Mouse (Mus musculus) lung, embryonic 14.5 days (tissue): Measurements from ENCODE around the gene Armcx1. TPM values are rescaled to one million over a fixed set of nuclear protein-coding genes. Genes with fewer than 3 reads are reported as not detected.
"Not testable (repeated sequence)": the region's sequence is repeated elsewhere in the genome, so short reads cannot be mapped to it uniquely, and the experiment has no call there.

ENCODE experiments used
- ATAC-seq: fragments of 200-750 bp; cut with Nextera tagmentation; 2 replicates; pipeline ENCODE4 v1.8.0; 2017; ENCODE audit warnings: mild to moderate bottlenecking, moderate TSS enrichment, moderate library complexity; ENCODE audit not compliant: insufficient read depth
- DNase-seq: peaks from one replicate; pipeline ENCODE4 v3.0.0-alpha.2; 2015
- H3K27ac ChIP-seq: fragments of 300-500 bp; sonication (generic); 2 replicates; pipeline ENCODE4 v1.5.1; 2014; ENCODE audit warnings: low read depth, mild to moderate bottlenecking, moderate library complexity
- H3K27me3 ChIP-seq: fragments of 300-500 bp; sonication (generic); 2 replicates; pipeline ENCODE4 v1.6.1; 2014; ENCODE audit warnings: low read length, control low read depth; ENCODE audit not compliant: insufficient read depth
- H3K36me3 ChIP-seq: fragments of 300-500 bp; sonication (generic); 2 replicates; pipeline ENCODE4 v1.6.1; 2014; ENCODE audit warnings: control low read depth; ENCODE audit not compliant: insufficient read depth
- H3K4me1 ChIP-seq: fragments of 300-500 bp; sonication (generic); 2 replicates; pipeline ENCODE4 v1.6.1; 2014; ENCODE audit warnings: antibody characterized with exemption, control low read depth; ENCODE audit not compliant: insufficient read depth
- H3K4me2 ChIP-seq: fragments of 300-500 bp; sonication (generic); 2 replicates; pipeline ENCODE4 v1.6.1; 2014; ENCODE audit warnings: mild to moderate bottlenecking
- H3K4me3 ChIP-seq: fragments of 300-500 bp; sonication (generic); 2 replicates; pipeline ENCODE4 v1.5.1; 2014; ENCODE audit warnings: low read depth, low read length
- H3K9ac ChIP-seq: fragments of 300-500 bp; sonication (generic); 2 replicates; pipeline ENCODE4 v1.6.1; 2014
- H3K9me3 ChIP-seq: fragments of 300-500 bp; sonication (generic); 2 replicates; pipeline ENCODE4 v1.6.1; 2016; ENCODE audit warnings: low read depth, low read length, control low read depth
- CTCF ChIP-seq: IDR thresholded peaks from 2 replicates; pipeline ENCODE4 v1.5.1; 2016; ENCODE audit warnings: antibody characterized with exemption, low read depth
- WGBS: fragments of 180-500 bp; shearing (Covaris S2); extraction: QIAGEN DNeasy Blood & Tissue Kit; methylation state at CpG from one replicate; pipeline ENCODE4 v1.1.7; 2014; 5-methylcytosine and 5-hydroxymethylcytosine counted together
- microRNA-seq: library from miRNA; unstranded; fragments of <30 nt; microRNA quantifications from one replicate; pipeline ENCODE4, GENCODE M21; 2016; ENCODE audit warnings: borderline number of aligned reads
- polyA plus RNA-seq: library from polyadenylated mRNA; unstranded; fragments of >200 nt; fragmentation: Nextera tagmentation; extraction: Ambion mirVana; gene quantifications from 2 replicates; pipeline ENCODE4 v1.2.1, GENCODE M21; 2014

Armcx1 gene
- polyA plus RNA-seq, 1 experiment from 2014 or later = 35.7 TPM

GRCm38 (mm10) chrX:134757293-134757995 lies 39.7 kb downstream of the Armcx1 start:
- H3K4me1 ChIP-seq = no peaks in the 10 kb centered on the region
- H3K9me3 ChIP-seq = no peaks in the 10 kb centered on the region
- peak overlapping the region; percentile 58 for H3K4me2 ChIP-seq
- no peaks in the 10 kb centered on the region for H3K36me3 ChIP-seq
- no peak for ATAC-seq
- peak overlapping the region; percentile 48 for H3K4me3 ChIP-seq
- 14% methylated on average over 13 of the region's 13 CpGs for WGBS
- no peak for DNase-seq
- TF ChIP-seq CTCF = no peak
- H3K27me3 ChIP-seq = no peaks in the 10 kb centered on the region
- H3K9ac ChIP-seq = peak overlapping the region; percentile 66
- H3K27ac ChIP-seq = peak overlapping the region; percentile 82; the same call in 1 of the 2 replicates

- not testable (repeated sequence) for H3K27me3 ChIP-seq, H3K4me2 ChIP-seq, H3K27ac ChIP-seq, H3K4me3 ChIP-seq, H3K9ac ChIP-seq, H3K9me3 ChIP-seq, DNase-seq, H3K4me1 ChIP-seq, H3K36me3 ChIP-seq
- WGBS = 39% methylated on average over 3 of the region's 4 CpGs
- ATAC-seq = peak; percentile 71; the same call in 1 of the 2 replicates
These were observed 45.9 kb downstream of the Armcx1 start for GRCm38 (mm10) chrX:134763428-134764198.

Small RNAs within 50 kb of the gene (microRNA-seq; reads per million reads assigned to microRNA genes)
- gene Mir7093 = not detected

Other genes with a start within 250 kb of the Armcx1 start
- not detected in 2 replicates for gene Taf7l, start 241.5 kb upstream of the Armcx1 start, polyA plus RNA-seq
- gene Timm8a1, start 176.1 kb upstream of the Armcx1 start, polyA plus RNA-seq = 81.8 and 88.5 TPM in 2 replicates
- gene Btk, start 134.4 kb upstream of the Armcx1 start, polyA plus RNA-seq = 0.84 and 1.2 TPM in 2 replicates
- gene Rpl36a, start 132.3 kb upstream of the Armcx1 start, polyA plus RNA-seq = 491 and 582 TPM in 2 replicates
- 3.0 and 5.1 TPM in 2 replicates for gene Gla, start 116.8 kb upstream of the Armcx1 start, polyA plus RNA-seq
- gene Hnrnph2, start 116.8 kb upstream of the Armcx1 start, polyA plus RNA-seq = 112 TPM in 2 replicates
- 6.3 and 6.9 TPM in 2 replicates for gene Armcx4, start 31.4 kb upstream of the Armcx1 start, polyA plus RNA-seq
- 19.5 and 22.1 TPM in 2 replicates for gene Armcx6, start 33.5 kb downstream of the Armcx1 start, polyA plus RNA-seq
- 69.7 and 75.8 TPM in 2 replicates for gene Armcx3, start 38.6 kb downstream of the Armcx1 start, polyA plus RNA-seq
- 66.1 and 73.3 TPM in 2 replicates for gene Armcx2, start 91.3 kb downstream of the Armcx1 start, polyA plus RNA-seq
- gene Nxf2, start 246.8 kb downstream of the Armcx1 start, polyA plus RNA-seq = 0.67 and 0.85 TPM in 2 replicates